Mouse (Mus musculus) intestine, embryonic 14.5 days (tissue): Measurements from ENCODE around the gene Trabd2b. TPM values are rescaled to one million over a fixed set of nuclear protein-coding genes. Genes with fewer than 3 reads are reported as not detected.
A peak's percentile ranks its signal among the peaks of the same experiment; 100 is the strongest.

Experiments
- ATAC-seq: fragments of 200-750 bp; cut with Nextera tagmentation; replicated peaks from 2 replicates; pipeline ENCODE4 v1.8.0; 2017; ENCODE audit warnings: low read depth, moderate number of reproducible peaks, moderate TSS enrichment, moderate library complexity; ENCODE audit not compliant: low FRiP score, low TSS enrichment
- DNase-seq: peaks from one replicate; pipeline ENCODE4 v3.0.0-alpha.2; 2018; ENCODE audit warnings: low spot score
- H3K27ac ChIP-seq: fragments of 300-500 bp; sonication (generic); 2 replicates; pipeline ENCODE4 v1.5.1; 2014; ENCODE audit warnings: low read depth, mild to moderate bottlenecking, control low read depth
- H3K27me3 ChIP-seq: fragments of 300-500 bp; sonication (generic); replicated peaks from 2 replicates; pipeline ENCODE4 v1.6.1; 2014; ENCODE audit warnings: low read length, control low read depth; ENCODE audit not compliant: control insufficient read depth, insufficient read depth
- H3K36me3 ChIP-seq: fragments of 300-500 bp; sonication (generic); 2 replicates; pipeline ENCODE4 v1.6.1; 2014; ENCODE audit warnings: low read length, control low read depth; ENCODE audit not compliant: control insufficient read depth, insufficient read depth
- H3K4me1 ChIP-seq: fragments of 300-500 bp; sonication (generic); replicated peaks from 2 replicates; pipeline ENCODE4 v1.6.1; 2014; ENCODE audit warnings: low read length, control low read depth, mixed read lengths; ENCODE audit not compliant: control insufficient read depth, insufficient read depth
- H3K4me2 ChIP-seq: fragments of 300-500 bp; sonication (generic); 2 replicates; pipeline ENCODE4 v1.6.1; 2014; ENCODE audit warnings: low read length
- H3K4me3 ChIP-seq: fragments of 300-500 bp; sonication (generic); 2 replicates; pipeline ENCODE4 v1.5.1; 2014; ENCODE audit warnings: low read depth, low read length, control low read depth, mixed read lengths
- H3K9ac ChIP-seq: fragments of 300-500 bp; sonication (generic); 2 replicates; pipeline ENCODE4 v1.6.1; 2014; ENCODE audit warnings: mild to moderate bottlenecking, low read length
- H3K9me3 ChIP-seq: fragments of 300-500 bp; sonication (generic); 2 replicates; pipeline ENCODE4 v1.6.1; 2016; ENCODE audit warnings: low read length, control low read depth; ENCODE audit not compliant: control insufficient read depth
- WGBS: fragments of 180-500 bp; shearing (Covaris S2); extraction: QIAGEN DNeasy Blood & Tissue Kit; methylation state at CpG from one replicate; pipeline ENCODE4 v1.1.7; 2014; 5-methylcytosine and 5-hydroxymethylcytosine counted together
- polyA plus RNA-seq: library from polyadenylated mRNA; unstranded; fragments of >200 nt; fragmentation: Nextera tagmentation; extraction: Ambion mirVana; gene quantifications from 2 replicates; pipeline ENCODE4 v1.2.1, GENCODE M21; 2014

Gene Trabd2b
- polyA plus RNA-seq, 1 experiment from 2014 or later = 0.72 TPM

DNA sequence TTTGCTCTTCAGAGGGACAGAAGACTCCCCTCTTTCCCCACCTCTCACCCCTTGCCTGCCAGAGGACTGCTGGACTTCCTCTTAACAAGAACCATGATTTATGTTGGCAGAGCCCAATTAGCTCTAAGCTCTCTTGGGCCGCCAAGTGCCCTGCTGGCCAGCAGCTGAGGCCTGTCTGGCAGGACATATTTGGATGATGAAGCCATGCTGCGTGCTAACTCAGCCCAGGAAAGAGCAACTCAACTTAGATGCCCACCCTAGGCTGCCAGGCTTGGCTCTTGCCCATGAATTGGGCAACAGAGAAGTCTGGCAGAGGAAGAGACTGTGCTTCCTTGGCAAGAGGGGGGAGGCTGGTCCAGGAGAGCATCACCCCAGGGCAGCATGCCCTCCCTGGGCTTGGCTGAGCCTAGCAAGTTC, 20.1 kb upstream of the Trabd2b start:
- DNase-seq (no peak), ATAC-seq (no peak)
- H3K4me1 ChIP-seq = no peaks in the 10 kb centered on the region
- H3K4me2 ChIP-seq = no peak overlapping the region
- H3K36me3 ChIP-seq = no peaks in the 10 kb centered on the region
- no peaks in the 10 kb centered on the region for H3K9me3 ChIP-seq
- H3K27me3 ChIP-seq = no peaks in the 10 kb centered on the region
- H3K27ac ChIP-seq = no peak overlapping the region
- no peak overlapping the region for H3K4me3 ChIP-seq
- no peak overlapping the region for H3K9ac ChIP-seq
- 55% methylated on average over 2 of the region's 2 CpGs for WGBS

DNA sequence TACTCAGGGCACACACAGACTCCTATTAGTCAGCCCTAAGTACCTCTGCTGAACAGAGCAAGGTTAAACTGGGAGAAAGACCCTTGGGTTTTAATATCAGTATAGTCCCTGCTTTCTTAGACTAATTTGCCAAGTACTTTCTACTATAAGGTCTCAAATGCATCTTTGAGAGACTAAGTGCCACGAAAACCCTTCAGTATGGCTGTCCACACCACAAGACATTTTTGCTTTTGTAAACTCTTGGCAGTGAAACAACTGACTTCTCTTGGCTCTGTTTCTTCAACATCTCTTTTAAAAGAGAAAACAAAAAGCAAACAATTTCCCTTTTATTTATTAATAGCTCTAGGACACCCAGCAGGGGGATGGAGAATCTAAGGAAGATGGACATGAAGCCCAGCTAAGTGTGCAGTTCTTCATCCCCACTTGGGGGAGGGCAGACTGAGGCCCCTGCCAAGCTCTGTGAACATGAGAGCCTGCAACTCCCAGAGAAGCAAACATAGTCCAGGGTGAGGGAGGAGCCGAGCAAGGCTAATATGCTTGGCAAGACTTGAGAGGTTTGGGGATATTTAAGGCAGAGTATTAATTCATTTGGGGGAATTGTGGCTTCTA, 18.9 kb upstream of the Trabd2b start:
- Histone ChIP-seq H3K36me3 (no peaks in the 10 kb centered on the region), H3K9ac (no peak overlapping the region), H3K4me3 (no peak overlapping the region), H3K9me3 (no peaks in the 10 kb centered on the region), H3K27me3 (no peaks in the 10 kb centered on the region), H3K27ac (no peak overlapping the region), H3K4me2 (no peak overlapping the region), H3K4me1 (no peaks in the 10 kb centered on the region)
- WGBS = 64% methylated on average over 2 of the region's 2 CpGs
- ATAC-seq = no peak
- DNase-seq = no peak

DNA sequence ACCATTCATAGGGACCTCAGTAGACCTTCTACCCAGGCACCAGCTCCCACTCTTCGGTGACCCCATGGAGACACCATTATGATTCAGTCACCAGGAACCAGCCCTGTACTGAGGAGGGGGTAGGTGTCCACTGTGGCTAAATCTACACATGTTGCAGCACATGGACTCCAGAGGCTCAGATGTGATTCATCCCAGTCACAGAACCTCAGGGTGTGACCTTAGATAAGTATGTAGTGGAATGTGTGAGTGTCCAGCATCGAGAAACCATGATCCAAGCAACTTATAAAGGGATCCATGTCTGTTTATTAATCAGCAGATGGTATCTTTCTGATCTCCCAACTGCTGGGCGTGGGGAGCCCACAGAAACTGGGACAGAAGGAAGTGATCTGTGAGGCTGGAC, 18.2 kb upstream of the Trabd2b start:
- Histone ChIP-seq H3K36me3 (no peaks in the 10 kb centered on the region), H3K27ac (no peak overlapping the region), H3K4me1 (no peaks in the 10 kb centered on the region), H3K4me2 (no peak overlapping the region), H3K9ac (no peak overlapping the region), H3K27me3 (no peaks in the 10 kb centered on the region), H3K4me3 (no peak overlapping the region), H3K9me3 (no peaks in the 10 kb centered on the region)
- WGBS = 74% methylated on average over 3 of the region's 3 CpGs
- ATAC-seq (no peak), DNase-seq (peak; percentile 46)

DNA sequence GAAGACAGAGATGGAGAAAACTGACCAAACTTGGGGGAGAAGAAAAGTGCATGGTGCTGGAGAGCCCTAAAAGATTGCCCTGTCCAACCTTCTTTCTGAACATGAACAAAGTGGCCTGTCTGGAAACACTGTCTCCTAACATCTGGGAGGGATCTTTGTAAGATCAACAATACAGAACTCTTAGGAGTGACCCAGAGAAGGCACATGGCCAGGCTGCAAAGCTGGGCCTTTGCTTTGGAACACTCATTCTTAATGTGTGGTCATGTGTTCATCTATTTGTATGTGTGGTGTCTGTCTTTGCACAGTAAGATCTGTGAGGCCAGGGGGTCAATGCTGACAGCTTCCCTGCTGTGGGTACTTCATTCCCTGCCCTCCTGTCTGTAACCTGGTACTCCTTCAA, 16.9 kb upstream of the Trabd2b start:
- Histone ChIP-seq H3K4me1 (no peaks in the 10 kb centered on the region), H3K36me3 (no peaks in the 10 kb centered on the region), H3K4me2 (no peak overlapping the region), H3K9me3 (no peaks in the 10 kb centered on the region), H3K27ac (no peak overlapping the region), H3K4me3 (no peak overlapping the region), H3K27me3 (no peaks in the 10 kb centered on the region), H3K9ac (no peak overlapping the region)
- ATAC-seq (no peak), DNase-seq (peak; percentile 37)

DNA sequence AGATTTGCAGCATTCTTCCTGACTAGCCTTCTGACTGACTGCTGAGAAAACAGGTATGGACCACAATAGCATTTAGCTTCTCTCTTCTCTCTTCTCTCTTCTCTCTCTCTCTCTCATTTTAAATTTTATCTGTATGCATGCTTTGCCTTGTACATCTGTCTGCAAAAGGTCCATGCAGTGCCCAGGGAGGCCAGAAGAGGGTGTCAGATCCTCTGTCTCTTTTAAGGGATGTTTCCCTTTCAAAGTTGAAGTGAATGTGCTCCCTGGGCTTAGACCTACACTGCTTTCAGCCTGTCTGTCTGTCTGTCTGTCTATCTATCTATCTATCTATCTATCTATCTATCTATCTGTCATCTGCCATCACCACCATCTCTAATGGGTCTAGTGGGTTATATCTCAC, 8.9 kb upstream of the Trabd2b start:
- no peaks in the 10 kb centered on the region for H3K36me3 ChIP-seq
- no peaks in the 10 kb centered on the region for H3K4me1 ChIP-seq
- no peak overlapping the region for H3K4me3 ChIP-seq
- no peak overlapping the region for H3K4me2 ChIP-seq
- no peak overlapping the region for H3K27ac ChIP-seq
- no peaks in the 10 kb centered on the region for H3K9me3 ChIP-seq
- H3K9ac ChIP-seq = no peak overlapping the region
- no peaks in the 10 kb centered on the region for H3K27me3 ChIP-seq
- DNase-seq (no peak), ATAC-seq (no peak)

DNA sequence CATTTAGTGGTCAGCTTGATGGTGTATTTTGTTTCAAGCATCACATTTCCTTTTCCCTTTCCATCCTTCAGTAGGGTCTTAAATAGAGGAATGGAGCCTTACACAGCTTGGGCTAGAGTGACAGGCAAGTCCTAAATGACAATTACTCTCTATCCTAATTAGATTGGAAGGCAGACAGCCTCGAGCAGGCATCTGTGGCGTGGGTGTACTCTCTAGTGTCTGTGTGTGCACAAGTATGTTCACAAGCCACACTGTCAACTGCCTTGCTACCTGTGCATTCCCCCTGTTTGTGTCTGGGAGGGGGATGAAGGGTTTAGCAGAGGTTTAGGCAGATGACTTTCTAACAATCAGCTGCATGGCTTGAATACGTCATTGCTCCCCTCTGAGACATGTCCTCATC, 6.7 kb upstream of the Trabd2b start:
- Histone ChIP-seq H3K9ac (no peak overlapping the region), H3K27ac (no peak overlapping the region), H3K36me3 (no peaks in the 10 kb centered on the region), H3K4me3 (no peak overlapping the region), H3K4me1 (no peaks in the 10 kb centered on the region), H3K9me3 (no peaks in the 10 kb centered on the region), H3K4me2 (no peak overlapping the region), H3K27me3 (no peaks in the 10 kb centered on the region)
- DNase-seq (no peak), ATAC-seq (no peak)
- 66% methylated on average over 3 of the region's 3 CpGs for WGBS

DNA sequence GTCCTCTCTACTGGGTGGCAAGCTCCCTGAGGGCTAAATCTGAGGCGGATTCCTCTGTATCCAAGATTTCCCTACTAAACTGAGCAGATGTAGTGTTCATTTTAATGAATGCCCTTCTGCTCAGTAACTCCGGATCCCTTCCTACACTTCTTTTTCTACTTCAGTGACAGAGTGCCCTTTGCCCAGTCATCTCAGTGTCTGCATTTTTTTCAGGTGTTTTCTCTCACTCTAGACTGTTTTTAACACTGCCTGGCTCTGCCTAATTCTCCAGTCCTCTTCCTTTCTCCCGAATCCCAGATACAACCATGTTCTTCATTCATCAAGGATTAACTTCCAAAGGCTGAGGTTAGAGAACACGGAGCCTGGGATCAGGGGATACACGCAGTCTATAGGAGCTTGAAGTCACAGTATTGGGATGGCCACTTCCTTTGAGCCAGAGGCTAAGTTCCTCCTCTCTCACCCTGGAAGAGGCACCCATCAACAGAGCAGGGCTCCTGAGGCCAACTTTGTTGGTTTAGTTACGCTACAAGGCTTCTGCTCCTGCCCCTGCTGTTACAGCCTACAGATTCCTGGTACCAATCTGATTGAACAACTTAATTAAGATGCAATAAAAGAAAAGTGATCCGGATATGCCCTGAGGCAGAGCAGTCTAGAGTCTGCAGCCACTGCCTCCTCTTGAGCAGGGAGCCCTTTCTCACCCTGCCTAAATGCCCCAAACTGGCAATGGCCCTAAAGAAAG, 4.4 kb upstream of the Trabd2b start:
- ATAC-seq (no peak), DNase-seq (peak; percentile 38)
- Histone ChIP-seq H3K4me3 (no peak overlapping the region), H3K27me3 (peaks cover 7% of the 10 kb centered on the region), H3K27ac (no peak overlapping the region), H3K4me1 (0 out of 2 replicates have a peak, but pooled peaks cover 5% of the 10 kb centered on the region), H3K9ac (no peak overlapping the region), H3K4me2 (no peak overlapping the region), H3K36me3 (no peaks in the 10 kb centered on the region), H3K9me3 (no peaks in the 10 kb centered on the region)
- 64% methylated on average over 7 of the region's 7 CpGs for WGBS

DNA sequence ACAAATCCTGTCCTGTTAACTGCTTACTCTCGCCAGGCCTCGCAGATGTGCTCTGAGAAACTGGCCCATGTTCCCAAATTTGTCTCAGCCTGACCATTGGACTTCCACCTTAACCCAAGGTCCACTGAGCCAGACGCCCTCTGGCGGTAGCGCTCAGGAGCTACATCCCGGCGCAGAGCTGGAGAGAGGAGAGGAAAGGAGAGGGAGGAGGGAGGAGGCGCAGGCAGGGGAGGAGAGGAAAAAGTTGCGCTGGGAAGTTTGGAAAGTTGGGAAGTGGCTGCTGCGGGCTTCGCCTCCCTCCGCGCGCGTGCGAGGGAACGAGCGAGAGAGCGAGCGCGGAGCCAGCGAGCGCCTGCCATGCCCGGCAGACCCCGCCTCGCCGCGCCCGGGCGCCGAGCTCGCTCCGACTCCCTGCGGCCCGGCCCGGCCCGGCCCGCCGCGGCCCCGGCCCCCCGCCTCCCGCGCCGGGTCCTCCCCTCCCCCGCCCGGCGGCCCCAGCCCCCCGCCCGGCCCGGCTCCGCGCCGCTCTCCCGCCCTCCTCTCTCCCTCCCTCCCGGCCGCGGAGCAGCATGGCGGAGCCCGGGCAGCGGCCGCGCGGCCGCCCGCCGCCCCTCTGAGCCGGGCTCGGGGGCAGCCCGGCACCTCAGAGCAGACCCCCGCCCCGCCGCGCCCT, 706 bp upstream of the Trabd2b start:
- 0% methylated on average over 20 of the region's 74 CpGs for WGBS
- Histone ChIP-seq H3K4me2 (peak overlapping the region; percentile 96), H3K9me3 (no peaks in the 10 kb centered on the region), H3K36me3 (no peaks in the 10 kb centered on the region), H3K9ac (peak overlapping the region; percentile 53), H3K4me1 (peaks cover 10% of the 10 kb centered on the region; the same call in 1 of the 2 replicates), H3K4me3 (peak overlapping the region; percentile 68), H3K27ac (peak overlapping the region; percentile 67), H3K27me3 (peaks cover 22% of the 10 kb centered on the region)
- DNase-seq (peak; percentile 93), ATAC-seq (peak; percentile 92)
